Mouse (Mus musculus) forebrain, embryonic 10.5 days (tissue): ENCODE measurements around the gene Igfbpl1. TPM values are rescaled to one million over a fixed set of nuclear protein-coding genes. Genes with fewer than 3 reads are reported as not detected.

Source experiments
- DNase-seq: peaks from one replicate; pipeline ENCODE4 v3.0.0-alpha.2; 2017; ENCODE audit warnings: low spot score; ENCODE audit errors: extremely low spot score
- H3K27ac ChIP-seq: fragments of 300-500 bp; sonication (generic); 2 replicates; pipeline ENCODE4 v1.5.1; 2016; ENCODE audit warnings: mild to moderate bottlenecking
- H3K27me3 ChIP-seq: fragments of 300-500 bp; sonication (generic); 2 replicates; pipeline ENCODE4 v1.6.1; 2016; ENCODE audit warnings: mild to moderate bottlenecking; ENCODE audit not compliant: poor library complexity, severe bottlenecking
- H3K36me3 ChIP-seq: fragments of 300-500 bp; sonication (generic); replicated peaks from 2 replicates; pipeline ENCODE4 v1.6.1; 2016; ENCODE audit warnings: mild to moderate bottlenecking, moderate library complexity
- H3K4me1 ChIP-seq: fragments of 300-500 bp; sonication (generic); 2 replicates; pipeline ENCODE4 v1.6.1; 2016
- H3K4me3 ChIP-seq: fragments of 300-500 bp; sonication (generic); 2 replicates; pipeline ENCODE4 v1.5.1; 2016; ENCODE audit warnings: mild to moderate bottlenecking, moderate library complexity
- H3K9me3 ChIP-seq: fragments of 300-500 bp; sonication (generic); 2 replicates; pipeline ENCODE4 v1.6.1; 2016; ENCODE audit warnings: mild to moderate bottlenecking, moderate library complexity
- WGBS: fragments of 180-500 bp; shearing (Covaris S2); methylation state at CpG from one replicate; pipeline ENCODE4 v1.1.7; 2016; 5-methylcytosine and 5-hydroxymethylcytosine counted together
- polyA plus RNA-seq: library from polyadenylated mRNA; unstranded; fragments of >200 nt; fragmentation: Nextera tagmentation; extraction: Ambion mirVana; gene quantifications from 2 replicates; pipeline ENCODE4 v1.2.1, GENCODE M21; 2016

The Igfbpl1 gene
- polyA plus RNA-seq: 16.7 and 18.7 TPM in 2 replicates

GRCm38 (mm10) chr4:45826275-45827040 is at the start of gene Igfbpl1:
TSS of gene Igfbpl1 (minus strand) at chr4:45826923.
- Histone ChIP-seq H3K36me3 (peaks cover 8% of the 10 kb centered on the region), H3K27me3 (peaks cover 88% of the 10 kb centered on the region), H3K4me1 (peaks cover 92% of the 10 kb centered on the region), H3K4me3 (peak within 1 kb of the TSS; percentile 65), H3K9me3 (no peaks in the 10 kb centered on the region), H3K27ac (peak within 1 kb of the TSS; percentile 90)
- 1% methylated on average over 91 of the region's 91 CpGs for WGBS
- peak; percentile 48 for DNase-seq

GRCm38 (mm10) chr4:45872147-45872546 is 45.4 kb upstream of the Igfbpl1 start:
- H3K27ac ChIP-seq: no peak overlapping the region
- H3K27me3 ChIP-seq: peaks cover 23% of the 10 kb centered on the region
- H3K9me3 ChIP-seq: peaks cover 9% of the 10 kb centered on the region; the same call in 1 of the 2 replicates
- no peaks in the 10 kb centered on the region for H3K36me3 ChIP-seq
- no peak for DNase-seq
- WGBS: 64% methylated on average over 2 of the region's 2 CpGs
- H3K4me3 ChIP-seq: no peak overlapping the region
- peaks cover 28% of the 10 kb centered on the region for H3K4me1 ChIP-seq

- H3K36me3 ChIP-seq: no peaks in the 10 kb centered on the region
- peak overlapping the region; percentile 34 for H3K4me3 ChIP-seq
- peak; percentile 33 for DNase-seq
- H3K4me1 ChIP-seq: peaks cover 36% of the 10 kb centered on the region
- H3K27me3 ChIP-seq: peaks cover 23% of the 10 kb centered on the region
- no peaks in the 10 kb centered on the region for H3K9me3 ChIP-seq
- H3K27ac ChIP-seq: peak overlapping the region; percentile 63
- WGBS: 29% methylated on average over 24 of the region's 24 CpGs
Measured at GRCm38 (mm10) chr4:45869021-45869815, 42.5 kb upstream of the Igfbpl1 start.

- peaks cover 36% of the 10 kb centered on the region for H3K4me1 ChIP-seq
- H3K4me3 ChIP-seq: no peak overlapping the region
- H3K27ac ChIP-seq: no peak overlapping the region
- no peak for DNase-seq
- peaks cover 23% of the 10 kb centered on the region for H3K27me3 ChIP-seq
- no peaks in the 10 kb centered on the region for H3K36me3 ChIP-seq
- H3K9me3 ChIP-seq: no peaks in the 10 kb centered on the region
- 56% methylated on average over 8 of the region's 8 CpGs for WGBS
Measured at GRCm38 (mm10) chr4:45867416-45867815, 40.7 kb upstream of the Igfbpl1 start.

- H3K27me3 ChIP-seq: peaks cover 5% of the 10 kb centered on the region
- no peak for DNase-seq
- 72% methylated on average over 5 of the region's 5 CpGs for WGBS
- no peak overlapping the region for H3K27ac ChIP-seq
- H3K4me1 ChIP-seq: peaks cover 8% of the 10 kb centered on the region; the same call in 1 of the 2 replicates
- H3K4me3 ChIP-seq: no peak overlapping the region
- no peaks in the 10 kb centered on the region for H3K36me3 ChIP-seq
- H3K9me3 ChIP-seq: no peaks in the 10 kb centered on the region; the same call in 1 of the 2 replicates
Measured at GRCm38 (mm10) chr4:45861160-45861559, 34.4 kb upstream of the Igfbpl1 start.

GRCm38 (mm10) chr4:45855803-45856424 is 29.2 kb upstream of the Igfbpl1 start:
- WGBS: 42% methylated on average over 19 of the region's 19 CpGs
- Histone ChIP-seq H3K27me3 (peaks cover 26% of the 10 kb centered on the region), H3K27ac (no peak overlapping the region)

GRCm38 (mm10) chr4:45853496-45854246 is 26.9 kb upstream of the Igfbpl1 start:
- no peak overlapping the region for H3K27ac ChIP-seq
- H3K4me3 ChIP-seq: no peak overlapping the region
- no peaks in the 10 kb centered on the region for H3K36me3 ChIP-seq
- peaks cover 4% of the 10 kb centered on the region; the same call in 1 of the 2 replicates for H3K9me3 ChIP-seq
- no peak for DNase-seq
- 83% methylated on average over 15 of the region's 15 CpGs for WGBS
- H3K4me1 ChIP-seq: peaks cover 32% of the 10 kb centered on the region
- H3K27me3 ChIP-seq: peaks cover 38% of the 10 kb centered on the region

More at GRCm38 (mm10) chr4:45855803-45856424, 29.2 kb upstream of the Igfbpl1 start:
- H3K9me3 ChIP-seq: peaks cover 4% of the 10 kb centered on the region; the same call in 1 of the 2 replicates
- no peaks in the 10 kb centered on the region for H3K36me3 ChIP-seq
- DNase-seq: peak; percentile 71
- peaks cover 14% of the 10 kb centered on the region for H3K4me1 ChIP-seq
- no peak overlapping the region for H3K4me3 ChIP-seq

GRCm38 (mm10) chr4:45851640-45852051 is 24.9 kb upstream of the Igfbpl1 start:
- no peak for DNase-seq

GRCm38 (mm10) chr4:45849419-45849818 is 22.7 kb upstream of the Igfbpl1 start:
- H3K27ac ChIP-seq: no peak overlapping the region

More at GRCm38 (mm10) chr4:45851640-45852051, 24.9 kb upstream of the Igfbpl1 start:
- WGBS: 52% methylated on average over 3 of the region's 3 CpGs
- Histone ChIP-seq H3K27me3 (peaks cover 55% of the 10 kb centered on the region), H3K9me3 (peaks cover 4% of the 10 kb centered on the region; the same call in 1 of the 2 replicates), H3K27ac (0 out of 2 replicates have a peak overlapping the region, but pooled peaks have one; percentile 4), H3K36me3 (no peaks in the 10 kb centered on the region), H3K4me3 (no peak overlapping the region), H3K4me1 (peaks cover 37% of the 10 kb centered on the region)

GRCm38 (mm10) chr4:45848825-45849156 is 22.1 kb upstream of the Igfbpl1 start:
- no peak for DNase-seq
- H3K27me3 ChIP-seq: peaks cover 51% of the 10 kb centered on the region
- peaks cover 42% of the 10 kb centered on the region for H3K4me1 ChIP-seq
- no peaks in the 10 kb centered on the region for H3K9me3 ChIP-seq
- H3K27ac ChIP-seq: 0 out of 2 replicates have a peak overlapping the region, but pooled peaks have one; percentile 4
- H3K4me3 ChIP-seq: no peak overlapping the region
- WGBS: 53% methylated on average over 10 of the region's 10 CpGs
- no peaks in the 10 kb centered on the region for H3K36me3 ChIP-seq

More at GRCm38 (mm10) chr4:45849419-45849818, 22.7 kb upstream of the Igfbpl1 start:
- H3K9me3 ChIP-seq: no peaks in the 10 kb centered on the region
- no peak for DNase-seq
- peaks cover 40% of the 10 kb centered on the region for H3K4me1 ChIP-seq
- no peaks in the 10 kb centered on the region for H3K36me3 ChIP-seq
- WGBS: 11% methylated on average over 1 of the region's 1 CpGs
- no peak overlapping the region for H3K4me3 ChIP-seq
- peaks cover 51% of the 10 kb centered on the region for H3K27me3 ChIP-seq

- peaks cover 48% of the 10 kb centered on the region for H3K27me3 ChIP-seq
- WGBS: 83% methylated on average over 10 of the region's 10 CpGs
- 0 out of 2 replicates have a peak within 1 kb of the TSS, but pooled peaks have one; percentile 4 for H3K27ac ChIP-seq
- no peaks in the 10 kb centered on the region for H3K9me3 ChIP-seq
- no peaks in the 10 kb centered on the region for H3K36me3 ChIP-seq
- H3K4me3 ChIP-seq: no peak within 1 kb of the TSS
- H3K4me1 ChIP-seq: peaks cover 42% of the 10 kb centered on the region
- no peak for DNase-seq
Measured at GRCm38 (mm10) chr4:45848109-45848824, 21.5 kb upstream of the Igfbpl1 start, which contains the start of gene Stra6l. TSS of gene Stra6l (plus strand) at chr4:45848664.
